Mouse (Mus musculus) gastrocnemius, postnatal 36 days (tissue): ENCODE results near the gene Nhsl2. TPM values are rescaled to one million over a fixed set of nuclear protein-coding genes. Genes with fewer than 3 reads are reported as not detected.
"Not testable (repeated sequence)": the region's sequence is repeated elsewhere in the genome, so short reads cannot be mapped to it uniquely, and the experiment has no call there.

Experiments used
- DNase-seq, 2 experiments: peaks; one replicate each; pipeline ENCODE4 v3.0.0; 2022
- intact Hi-C: fragments of 180-260 bp; cut with DNase I; formaldehyde crosslinking; loops from one replicate; pipeline ENCODE4 v1.15.1; 2025
- long read RNA-seq, 2 experiments: library from polyadenylated mRNA; stranded (forward); transcript quantifications; one replicate each; pipeline ENCODE4 v2.0.0; 2021
- total RNA-seq, 2 experiments: library from RNA; stranded (reverse); gene quantifications; 2 replicates each; pipeline ENCODE4 v1.2.3; 2021

Gene Nhsl2
- total RNA-seq = 1 to 10 TPM; 1.8 to 3.5 TPM
- long read RNA-seq, experiment 1 = 0 reads
- long read RNA-seq, experiment 2 = 0 reads

DNA sequence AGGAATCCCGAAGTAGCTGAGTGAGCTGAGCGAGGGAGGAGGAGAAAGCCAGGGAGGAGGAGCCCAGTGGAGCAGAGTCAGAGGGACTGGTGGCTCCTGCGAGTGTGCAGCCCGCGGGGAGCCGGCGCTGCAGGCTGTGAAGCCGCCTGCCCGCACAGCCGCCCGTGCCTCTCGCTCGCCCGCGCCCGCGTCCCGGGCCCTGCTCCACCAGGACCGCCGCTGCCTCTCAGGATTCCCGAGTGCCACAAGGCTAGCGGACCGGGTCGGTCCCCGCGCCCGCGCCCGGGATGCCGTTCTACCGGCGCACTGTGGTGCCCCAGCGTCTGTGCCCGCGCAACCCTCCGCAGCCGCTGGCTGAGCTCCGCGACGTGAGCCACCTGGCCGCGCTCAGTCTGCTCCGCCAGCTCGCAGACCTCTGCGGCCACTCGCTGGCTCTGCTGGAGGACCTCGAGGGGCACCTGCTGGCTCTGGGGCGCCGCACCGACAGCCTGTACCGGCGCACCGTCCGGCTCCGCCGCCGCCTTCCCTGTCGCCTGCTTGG lies at the start of gene Nhsl2:
Gene Nhsl2 (plus strand): TSS at position 105 of the 541 bp plus-strand sequence.
- peak; percentile 18 to 19 for DNase-seq
- intact Hi-C loops = no loop called here

- intact Hi-C loops = loop anchor here (2.0 to 10.0 kb wide), 2 partner anchors 137 to 259 kb away; no protein-coding TSS in a partner anchor
- no peak for DNase-seq
These were observed 43.7 kb upstream of the Nhsl2 start for GRCm38 (mm10) chrX:101805512-101805911.

DNA sequence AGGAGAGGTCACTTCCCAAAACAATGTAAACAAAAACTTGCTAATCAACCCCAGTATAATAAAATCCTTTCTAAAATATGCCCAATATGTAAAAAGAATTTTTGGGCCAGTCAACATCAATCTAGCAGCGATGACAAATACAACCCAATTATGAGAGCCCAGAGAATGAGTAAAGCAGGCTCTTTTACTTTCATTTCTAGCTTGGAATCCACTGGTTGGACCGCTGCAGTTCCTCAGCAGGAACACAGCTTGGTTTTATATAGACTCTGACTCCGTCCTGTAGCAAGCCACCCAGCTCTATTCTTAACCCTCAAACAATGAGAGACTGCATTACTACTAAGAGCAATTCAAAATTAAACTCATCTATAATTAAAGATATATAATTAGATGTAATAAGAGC lies 37.4 kb upstream of the Nhsl2 start:
- intact Hi-C loops = no loop called here
- DNase-seq = no peak

GRCm38 (mm10) chrX:101819163-101819562 lies 30.0 kb upstream of the Nhsl2 start:
- intact Hi-C loops = loop anchor here (5.0 kb wide), 1 partner anchor 108 kb away; no protein-coding TSS in a partner anchor
- DNase-seq = no peak

- intact Hi-C loops = loop anchor here (5.0 kb wide), 1 partner anchor 107 kb away; no protein-coding TSS in a partner anchor
- DNase-seq = not testable (repeated sequence)
These were observed 29.2 kb upstream of the Nhsl2 start for GRCm38 (mm10) chrX:101819980-101820379.

- no peak for DNase-seq
- intact Hi-C loops = no loop called here
These were observed 1.9 kb upstream of the Nhsl2 start for GRCm38 (mm10) chrX:101847191-101847795.

DNA sequence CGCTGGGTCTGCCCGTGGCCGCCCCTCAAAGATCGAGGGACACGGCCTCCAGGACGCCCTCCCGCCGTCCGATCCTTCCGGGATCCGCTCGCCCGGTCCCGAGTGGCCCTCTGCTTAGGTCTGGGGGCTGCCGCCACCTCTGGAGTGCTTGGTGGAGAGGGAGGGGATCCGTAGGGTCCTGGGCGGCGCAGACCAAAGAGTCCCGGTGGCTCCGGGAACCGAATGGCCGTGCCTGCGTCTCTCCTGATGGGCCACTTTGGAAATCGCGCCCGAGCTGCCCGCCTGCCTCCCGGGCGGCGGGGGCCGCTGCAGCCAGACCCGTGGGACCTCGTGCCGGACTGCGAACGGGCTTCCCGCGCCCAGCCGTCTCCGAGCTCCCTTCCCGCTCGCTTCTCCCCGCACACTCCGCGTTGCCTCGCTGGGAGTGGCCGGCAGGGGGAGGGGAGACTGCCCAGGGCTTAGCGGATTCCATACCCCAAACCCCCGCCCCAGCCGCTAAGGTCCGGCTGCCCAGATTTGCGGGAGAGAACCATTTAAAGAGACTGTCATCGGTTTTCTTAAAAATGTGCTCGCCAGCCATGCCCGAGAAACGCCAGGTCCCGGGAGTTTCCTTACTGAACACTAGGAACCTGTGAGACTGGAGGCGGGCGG lies 841 bp downstream of the Nhsl2 start:
- peak in 1 of 2 experiments; percentile 18 for DNase-seq

DNA sequence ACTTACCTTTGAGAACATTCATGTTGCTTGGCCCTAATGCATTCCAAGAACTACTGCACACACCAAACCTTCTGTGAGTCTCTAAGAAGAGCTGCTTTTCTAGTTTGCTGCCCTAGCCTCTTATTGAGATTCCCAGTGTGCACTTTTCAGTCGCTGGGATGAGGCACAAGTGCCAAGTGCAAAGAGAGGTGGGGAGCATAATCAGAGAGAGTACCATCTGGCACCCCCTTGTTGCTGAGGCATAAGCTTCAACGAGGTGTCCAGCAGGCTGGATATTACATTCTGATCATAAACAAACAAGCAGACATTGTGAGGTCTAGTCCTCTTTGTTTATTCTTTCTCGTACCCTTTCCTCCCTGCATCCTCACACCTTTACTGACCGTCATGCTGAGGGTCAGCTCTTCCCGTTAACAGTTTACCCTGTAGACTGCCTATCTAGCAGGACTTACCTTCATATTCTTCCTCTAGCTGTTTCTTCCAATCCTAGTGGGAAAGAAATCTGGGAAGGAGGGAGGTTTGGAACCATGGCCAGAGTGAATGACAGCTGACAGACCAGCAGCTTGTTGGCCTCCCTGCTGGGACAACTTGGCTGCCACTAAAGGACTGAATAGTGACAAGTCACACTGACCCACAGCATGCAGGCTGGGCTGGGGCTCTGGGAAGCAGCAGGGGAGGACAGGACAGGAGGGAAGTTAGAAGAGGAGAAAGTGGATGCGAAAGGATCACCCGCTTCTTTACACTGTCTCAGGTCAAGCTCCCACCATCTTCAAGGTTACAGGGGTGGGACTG lies 2.6 kb downstream of the Nhsl2 start:
- intact Hi-C loops = no loop called here
- DNase-seq = no peak

More for the DNA sequence above, 841 bp downstream of the Nhsl2 start:
- intact Hi-C loops = no loop called here

GRCm38 (mm10) chrX:101863666-101864378 lies 14.6 kb downstream of the Nhsl2 start:
- intact Hi-C loops = no loop called here
- DNase-seq = no peak

DNA sequence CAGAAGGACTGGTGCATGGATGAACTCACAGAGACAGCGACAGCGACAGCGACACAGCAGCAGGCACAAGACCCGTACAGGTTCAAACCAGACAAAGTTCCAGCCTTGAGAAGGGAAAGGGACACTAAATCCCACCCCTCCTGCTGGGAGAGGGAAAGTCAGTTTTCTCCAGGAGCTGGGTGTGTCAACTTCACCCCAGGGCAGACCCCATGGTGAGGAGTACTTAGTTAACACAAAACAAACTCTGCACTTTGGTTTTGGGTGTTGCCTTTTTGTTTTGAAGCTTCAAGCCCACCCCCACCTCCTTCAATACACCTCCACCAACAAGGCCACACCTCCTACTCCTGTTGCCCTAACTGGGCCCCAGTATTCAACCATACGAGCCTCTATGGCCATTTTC lies 15.6 kb downstream of the Nhsl2 start:
- no peak for DNase-seq
- intact Hi-C loops = no loop called here

- no peak for DNase-seq
- intact Hi-C loops = no loop called here
These were observed 25.0 kb downstream of the Nhsl2 start for GRCm38 (mm10) chrX:101874147-101874546.

DNA sequence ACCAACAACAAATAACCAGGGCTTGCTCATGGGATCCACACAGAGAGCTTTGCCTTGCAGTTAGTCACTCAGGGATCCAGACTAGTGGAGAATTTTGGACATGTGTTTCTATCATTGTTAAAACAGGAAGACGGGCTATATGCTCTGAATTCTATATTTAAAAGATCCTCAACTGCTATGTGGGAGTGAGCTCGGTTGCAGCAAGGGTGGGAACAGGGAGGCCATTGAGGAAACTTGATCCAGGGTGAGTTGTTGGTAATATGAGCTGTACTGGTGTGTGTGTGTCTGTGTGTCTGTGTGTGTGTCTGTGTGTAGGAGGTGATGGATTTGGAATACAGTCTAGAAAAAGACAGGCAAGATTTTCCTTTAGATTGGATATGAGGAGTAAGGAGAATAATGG lies 25.7 kb downstream of the Nhsl2 start:
- intact Hi-C loops = no loop called here
- no peak for DNase-seq

DNA sequence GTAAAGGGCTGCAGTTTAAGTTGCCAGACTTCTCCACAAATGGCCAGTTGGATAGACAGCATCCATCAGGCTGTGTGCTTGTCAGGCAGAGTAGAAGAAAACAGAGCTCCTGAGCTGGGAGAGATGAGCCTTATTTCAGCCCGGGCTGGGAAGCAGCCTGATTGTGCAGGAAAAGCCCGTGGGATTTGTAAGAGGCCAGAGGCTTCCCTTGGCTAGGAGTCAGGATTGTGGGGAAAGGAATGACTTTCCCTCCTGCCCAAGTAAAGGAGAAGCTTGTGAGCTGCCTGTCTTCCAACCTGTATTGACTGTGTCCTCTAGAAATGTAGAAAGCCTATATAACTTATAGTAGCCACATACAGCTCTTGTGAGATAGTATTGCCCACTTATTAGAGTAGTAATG lies 27.0 kb downstream of the Nhsl2 start:
- intact Hi-C loops = no loop called here
- DNase-seq = peak in 1 of 2 experiments; percentile 16

GRCm38 (mm10) chrX:101877840-101878239 lies 28.7 kb downstream of the Nhsl2 start:
- no peak for DNase-seq

GRCm38 (mm10) chrX:101878546-101878945 lies 29.4 kb downstream of the Nhsl2 start:
- DNase-seq = no peak
- intact Hi-C loops = no loop called here

More at GRCm38 (mm10) chrX:101877840-101878239, 28.7 kb downstream of the Nhsl2 start:
- intact Hi-C loops = no loop called here

- no peak for DNase-seq
- intact Hi-C loops = no loop called here
These were observed 33.1 kb downstream of the Nhsl2 start for GRCm38 (mm10) chrX:101882141-101882751.

- no peak for DNase-seq
- intact Hi-C loops = no loop called here
These were observed 40.2 kb downstream of the Nhsl2 start for GRCm38 (mm10) chrX:101889384-101889783.

- intact Hi-C loops = no loop called here
- DNase-seq = peak; percentile 20 to 25
These were observed 40.8 kb downstream of the Nhsl2 start for GRCm38 (mm10) chrX:101889813-101890469.

GRCm38 (mm10) chrX:101893796-101894195 lies 44.6 kb downstream of the Nhsl2 start:
- no peak for DNase-seq
- intact Hi-C loops = no loop called here
